Mouse (Mus musculus) kidney, postnatal 0 days (tissue): ENCODE data around the gene Fam173a. TPM values are rescaled to one million over a fixed set of nuclear protein-coding genes. Genes with fewer than 3 reads are reported as not detected.

Experiments
- ATAC-seq: fragments of 200-750 bp; cut with Nextera tagmentation; replicated peaks from 2 replicates; pipeline ENCODE4 v1.8.0; 2017; ENCODE audit warnings: low read depth, moderate number of reproducible peaks, moderate TSS enrichment, moderate library complexity; ENCODE audit not compliant: low FRiP score
- DNase-seq: peaks from one replicate; pipeline ENCODE4 v3.0.0-alpha.2; 2016; ENCODE audit warnings: low spot score
- H3K27ac ChIP-seq: fragments of 300-500 bp; sonication (generic); 2 replicates; pipeline ENCODE4 v1.5.1; 2014; ENCODE audit warnings: mild to moderate bottlenecking
- H3K27me3 ChIP-seq: fragments of 300-500 bp; sonication (generic); 2 replicates; pipeline ENCODE4 v1.6.1; 2014; ENCODE audit warnings: low read length, mixed read lengths; ENCODE audit not compliant: insufficient read depth
- H3K36me3 ChIP-seq: fragments of 300-500 bp; sonication (generic); 2 replicates; pipeline ENCODE4 v1.6.1; 2014; ENCODE audit warnings: low read length, mixed read lengths; ENCODE audit not compliant: insufficient read depth
- H3K4me1 ChIP-seq: fragments of 300-500 bp; sonication (generic); replicated peaks from 2 replicates; pipeline ENCODE4 v1.6.1; 2014; ENCODE audit warnings: antibody characterized with exemption, low read length, mixed read lengths; ENCODE audit not compliant: insufficient read depth
- H3K4me2 ChIP-seq: fragments of 300-500 bp; sonication (generic); 2 replicates; pipeline ENCODE4 v1.6.1; 2014; ENCODE audit warnings: mild to moderate bottlenecking, low read length, moderate library complexity, mixed read lengths
- H3K4me3 ChIP-seq: fragments of 300-500 bp; sonication (generic); replicated peaks from 2 replicates; pipeline ENCODE4 v1.5.1; 2014; ENCODE audit warnings: low read depth, low read length
- H3K9ac ChIP-seq: fragments of 300-500 bp; sonication (generic); 2 replicates; pipeline ENCODE4 v1.6.1; 2014; ENCODE audit warnings: low read depth, low read length
- H3K9me3 ChIP-seq: fragments of 300-500 bp; sonication (generic); replicated peaks from 2 replicates; pipeline ENCODE4 v1.6.1; 2016; ENCODE audit warnings: low read length, inconsistent platforms, mixed read lengths
- CTCF ChIP-seq: IDR thresholded peaks from 2 replicates; pipeline ENCODE4 v1.5.1; 2016; ENCODE audit warnings: antibody characterized with exemption, low read depth, mild to moderate bottlenecking, moderate library complexity
- WGBS: fragments of 180-500 bp; shearing (Covaris S2); extraction: QIAGEN DNeasy Blood & Tissue Kit; methylation state at CpG from one replicate; pipeline ENCODE4 v1.1.7; 2014; 5-methylcytosine and 5-hydroxymethylcytosine counted together
- polyA plus RNA-seq: library from polyadenylated mRNA; unstranded; fragments of >200 nt; fragmentation: Nextera tagmentation; extraction: Ambion mirVana; gene quantifications from 2 replicates; pipeline ENCODE4 v1.2.1, GENCODE M21; 2015

Gene Fam173a
- polyA plus RNA-seq, 1 experiment from 2014 or later: 112 TPM

DNA sequence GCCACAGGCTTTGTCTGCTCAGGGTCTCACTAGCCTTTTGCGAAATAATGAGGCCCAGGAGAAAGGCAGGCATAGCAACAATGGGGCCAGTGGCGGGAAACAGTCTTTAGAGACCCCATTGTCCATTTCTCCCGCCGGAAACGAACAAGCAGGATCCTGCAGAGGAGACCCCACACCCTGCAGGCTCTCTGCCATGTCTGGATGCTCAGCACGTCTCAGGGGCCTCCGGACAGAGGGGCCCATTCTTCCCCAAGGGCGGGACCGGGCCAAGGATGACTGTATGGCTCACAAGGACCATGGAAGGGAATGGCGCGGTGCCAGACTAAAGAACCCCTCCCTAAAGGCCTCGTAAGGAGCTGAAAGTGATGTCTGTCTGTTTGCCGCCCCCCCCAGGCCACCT, 1.5 kb upstream of the Fam173a start:
- H3K36me3 ChIP-seq: no peaks in the 10 kb centered on the region
- no peak overlapping the region for H3K4me3 ChIP-seq
- H3K9me3 ChIP-seq: no peaks in the 10 kb centered on the region
- no peak for DNase-seq
- no peak overlapping the region for H3K4me2 ChIP-seq
- H3K27me3 ChIP-seq: no peaks in the 10 kb centered on the region
- no peak for TF ChIP-seq CTCF
- no peak overlapping the region for H3K9ac ChIP-seq
- ATAC-seq: no peak
- WGBS: 83% methylated on average over 13 of the region's 13 CpGs
- peaks cover 37% of the 10 kb centered on the region for H3K4me1 ChIP-seq
- H3K27ac ChIP-seq: no peak overlapping the region

DNA sequence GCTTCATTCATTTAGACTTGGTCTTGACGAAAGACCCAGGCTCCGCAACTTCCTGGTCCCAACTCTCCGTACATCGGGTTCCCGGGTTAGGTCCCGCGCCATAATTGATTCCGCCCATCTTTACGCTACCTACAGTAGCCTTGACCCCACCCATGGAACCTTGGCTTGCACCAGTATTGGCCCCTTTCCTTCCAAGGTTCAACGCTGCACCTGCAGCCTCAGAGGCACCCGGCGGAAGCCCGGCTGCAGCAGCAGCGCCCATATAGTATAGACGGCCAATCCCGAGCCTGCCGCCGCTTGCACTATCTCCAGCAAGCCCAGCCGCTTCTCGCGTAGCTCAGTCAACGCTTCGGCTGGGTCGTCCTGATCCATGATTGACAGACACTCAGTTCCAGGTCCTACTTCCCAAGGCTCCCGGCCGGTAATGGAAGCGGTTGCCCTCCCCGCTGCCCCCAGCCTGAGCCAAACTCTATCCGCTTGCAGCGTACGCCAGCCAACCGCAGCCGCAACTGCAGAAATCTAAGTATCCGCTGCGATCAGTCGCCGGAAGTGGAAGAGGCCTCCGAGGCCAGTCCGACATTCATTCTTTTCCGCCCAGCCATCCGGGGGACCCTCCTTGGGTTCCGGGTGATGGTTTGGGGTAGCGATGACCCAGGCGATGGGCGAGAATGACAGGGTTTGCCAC, 716 bp downstream of the Fam173a start:
- no peak for TF ChIP-seq CTCF
- Histone ChIP-seq H3K27ac (peak overlapping the region; percentile 93), H3K4me1 (peaks cover 37% of the 10 kb centered on the region), H3K36me3 (no peaks in the 10 kb centered on the region), H3K9ac (peak overlapping the region; percentile 73), H3K4me3 (peak overlapping the region; percentile 53), H3K4me2 (peak overlapping the region; percentile 86), H3K9me3 (no peaks in the 10 kb centered on the region), H3K27me3 (no peaks in the 10 kb centered on the region)
- ATAC-seq (peak; percentile 64; the same call in 1 of the 2 replicates), DNase-seq (peak; percentile 90)
- under 1% methylated on average over 45 of the region's 45 CpGs for WGBS

DNA sequence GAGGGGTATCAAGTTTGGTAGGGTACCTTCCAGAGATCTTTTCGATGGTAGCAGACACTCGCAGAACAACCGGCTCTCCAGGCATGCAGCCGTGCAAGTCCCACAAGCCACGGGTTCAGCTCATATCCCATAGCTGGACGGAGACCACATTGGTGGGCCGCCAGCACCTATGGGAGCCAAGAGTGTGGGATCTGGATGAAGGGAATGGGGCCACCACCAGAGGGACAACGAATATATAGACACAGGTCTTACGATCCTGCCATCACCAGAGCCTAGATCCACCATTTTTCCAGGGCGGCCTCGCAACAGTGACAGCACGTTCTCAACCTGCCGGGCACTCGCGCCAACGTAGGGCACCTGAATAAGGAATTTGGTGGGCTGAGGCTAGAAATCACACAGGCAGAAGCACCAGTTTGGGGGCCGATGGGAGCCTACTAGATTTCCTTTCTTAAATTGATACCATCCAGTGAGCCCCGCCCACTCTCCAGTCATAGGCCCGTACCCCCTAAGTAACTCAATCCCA, 1.3 kb downstream of the Fam173a start:
- peak overlapping the region; percentile 53 for H3K4me3 ChIP-seq
- H3K27ac ChIP-seq: peak overlapping the region; percentile 93
- H3K9me3 ChIP-seq: no peaks in the 10 kb centered on the region
- TF ChIP-seq CTCF: peak; percentile 23; the same call in 1 of the 2 replicates
- peak overlapping the region; percentile 86 for H3K4me2 ChIP-seq
- H3K27me3 ChIP-seq: no peaks in the 10 kb centered on the region
- H3K36me3 ChIP-seq: no peaks in the 10 kb centered on the region
- H3K9ac ChIP-seq: peak overlapping the region; percentile 73
- 20% methylated on average over 19 of the region's 19 CpGs for WGBS
- H3K4me1 ChIP-seq: peaks cover 37% of the 10 kb centered on the region
- peak; percentile 9 for DNase-seq
- no peak for ATAC-seq

DNA sequence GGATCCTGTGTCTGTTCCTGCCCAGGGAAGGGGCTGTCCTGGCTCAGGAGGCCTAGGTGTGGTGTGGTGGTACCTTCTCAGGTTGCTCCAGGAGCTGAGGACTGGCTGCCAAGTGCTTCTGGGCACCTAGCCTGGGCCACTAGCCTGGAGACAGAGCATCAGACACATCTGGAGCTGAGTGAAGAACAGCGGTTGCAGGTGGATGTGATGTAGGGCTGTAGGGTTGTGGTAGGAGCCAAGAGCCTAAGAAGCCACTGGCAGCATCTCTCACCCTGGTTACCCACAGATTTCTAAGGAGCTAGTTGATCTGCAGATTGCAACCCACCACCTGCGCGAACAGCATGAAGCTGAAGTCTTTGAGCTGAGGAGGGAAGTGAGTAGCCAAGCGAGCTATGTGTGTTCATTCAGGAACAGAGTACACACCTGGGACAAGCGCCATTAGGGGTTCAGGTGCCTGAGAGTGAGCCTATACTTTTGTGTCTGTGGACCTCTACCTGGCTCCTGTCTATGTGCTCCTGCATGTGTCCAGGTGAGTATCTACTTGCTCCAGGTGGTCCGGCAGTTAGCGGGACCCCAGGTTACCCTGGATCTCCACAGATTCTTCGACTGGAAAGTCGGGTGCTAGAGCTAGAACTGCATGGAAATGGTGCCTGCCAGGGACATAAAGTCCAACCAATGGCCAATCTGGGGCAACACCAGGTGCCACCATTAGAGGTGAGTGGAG, 5.8 kb downstream of the Fam173a start:
- H3K27me3 ChIP-seq: no peaks in the 10 kb centered on the region
- ATAC-seq (no peak), DNase-seq (no peak)
- H3K9me3 ChIP-seq: no peaks in the 10 kb centered on the region
- no peak overlapping the region for H3K4me3 ChIP-seq
- no peak overlapping the region for H3K27ac ChIP-seq
- no peak overlapping the region for H3K9ac ChIP-seq
- no peak overlapping the region for H3K4me2 ChIP-seq
- H3K36me3 ChIP-seq: peaks cover 18% of the 10 kb centered on the region
- WGBS: 93% methylated on average over 9 of the region's 9 CpGs
- peaks cover 21% of the 10 kb centered on the region; the same call in 1 of the 2 replicates for H3K4me1 ChIP-seq
- TF ChIP-seq CTCF: no peak

DNA sequence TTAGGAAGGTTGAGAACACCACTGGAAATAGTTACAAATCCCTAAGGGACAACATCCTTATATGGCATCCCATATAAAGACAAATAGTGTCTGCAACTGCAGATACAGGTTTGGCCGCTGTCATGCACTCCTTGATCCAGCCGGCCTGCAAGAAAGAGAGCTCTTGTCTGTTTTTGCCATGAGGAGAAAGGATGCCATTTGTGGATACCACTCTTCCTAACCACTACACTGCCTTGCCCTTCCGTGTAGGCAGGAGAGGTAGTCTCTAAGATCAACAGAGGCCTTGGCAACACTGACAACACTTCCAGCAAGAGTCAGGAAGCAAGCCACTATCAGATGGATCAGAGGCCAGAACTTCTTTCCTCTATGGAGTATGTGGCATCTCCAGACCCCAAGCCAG, 6.4 kb downstream of the Fam173a start, which contains the start of gene Ccdc78:
Ccdc78 (plus strand) TSS at position 301 of the 400 bp plus-strand sequence.
- 79% methylated on average over 3 of the region's 3 CpGs for WGBS
- TF ChIP-seq CTCF: no peak
- Histone ChIP-seq H3K4me1 (peaks cover 17% of the 10 kb centered on the region; the same call in 1 of the 2 replicates), H3K4me2 (peak within 1 kb of the TSS; percentile 83), H3K27me3 (no peaks in the 10 kb centered on the region), H3K36me3 (peaks cover 24% of the 10 kb centered on the region), H3K4me3 (peak within 1 kb of the TSS; percentile 63), H3K27ac (peak within 1 kb of the TSS; percentile 67; the same call in 1 of the 2 replicates), H3K9ac (peak within 1 kb of the TSS; percentile 59), H3K9me3 (no peaks in the 10 kb centered on the region)
- DNase-seq (no peak), ATAC-seq (no peak)

DNA sequence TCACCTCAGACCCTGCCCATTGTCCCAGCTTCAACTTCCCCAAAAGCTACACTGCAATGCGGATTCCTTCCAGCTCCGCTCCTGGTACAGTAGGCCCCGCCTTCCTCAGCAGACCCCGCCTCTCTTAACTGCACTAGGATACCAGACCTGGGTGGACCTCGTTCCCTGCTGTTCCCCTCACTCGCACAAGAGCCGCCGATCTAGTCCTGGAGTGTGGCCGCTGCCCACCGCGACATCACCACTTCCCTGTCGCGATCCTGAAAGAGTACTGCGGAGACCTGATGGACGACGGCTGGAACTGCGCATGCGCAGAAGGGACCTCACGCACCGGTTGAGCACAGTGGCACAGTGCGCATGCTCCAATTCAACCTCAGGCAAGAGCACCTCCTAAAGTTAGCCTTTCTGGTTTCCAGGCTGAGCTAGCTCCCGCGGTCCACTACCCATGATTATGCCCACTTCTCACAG, 7.4 kb downstream of the Fam173a start, which contains the start of gene Haghl:
Haghl (minus strand) TSS at position 393 of the 465 bp plus-strand sequence.
- Histone ChIP-seq H3K9me3 (no peaks in the 10 kb centered on the region), H3K27ac (peak within 1 kb of the TSS; percentile 67; the same call in 1 of the 2 replicates), H3K27me3 (no peaks in the 10 kb centered on the region), H3K4me2 (peak within 1 kb of the TSS; percentile 83), H3K9ac (peak within 1 kb of the TSS; percentile 59), H3K4me1 (peaks cover 10% of the 10 kb centered on the region; the same call in 1 of the 2 replicates), H3K36me3 (peaks cover 28% of the 10 kb centered on the region), H3K4me3 (peak within 1 kb of the TSS; percentile 63)
- ATAC-seq (peak; percentile 76), DNase-seq (peak; percentile 98)
- TF ChIP-seq CTCF: peak; percentile 25; the same call in 1 of the 2 replicates
- WGBS: under 1% methylated on average over 23 of the region's 23 CpGs
